Mouse (Mus musculus): ENCODE measurements at regions not wholly inside any gene's neighbourhood (a gene's known extent, or its start where the extent isn't known, plus 50 kb on each side); places are given as distances from the start of the nearest gene placed in this dataset.

DNA sequence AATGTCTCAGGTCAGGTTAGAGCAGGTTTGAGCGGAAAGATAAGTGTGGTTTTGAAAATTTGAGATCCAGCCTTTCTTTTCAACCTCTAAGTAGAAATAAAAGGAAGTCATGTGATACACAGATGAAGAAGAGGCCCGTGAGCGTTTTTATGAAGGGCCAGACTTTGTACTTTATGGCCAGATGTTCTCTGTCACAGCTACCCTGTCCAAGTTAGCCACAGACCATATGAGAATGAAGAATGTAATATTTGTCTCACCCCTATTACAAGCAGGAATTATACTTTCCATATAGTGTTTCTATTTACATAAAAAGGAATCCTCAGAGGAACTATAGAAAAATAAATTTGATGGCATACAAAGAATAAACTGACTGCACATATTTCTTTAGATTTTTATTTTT is 114.9 kb upstream of the Ahr start:
- TF ChIP-seq CTCF (IDR thresholded peaks at IDR 0.05; ENCODE audit: low read depth) (no peak), EP300 (optimal IDR thresholded peaks at IDR 0.05) (no peak)

Measured in stomach, postnatal 0 days (tissue).